Mouse (Mus musculus): ENCODE results near the gene Tent5a.

DNA sequence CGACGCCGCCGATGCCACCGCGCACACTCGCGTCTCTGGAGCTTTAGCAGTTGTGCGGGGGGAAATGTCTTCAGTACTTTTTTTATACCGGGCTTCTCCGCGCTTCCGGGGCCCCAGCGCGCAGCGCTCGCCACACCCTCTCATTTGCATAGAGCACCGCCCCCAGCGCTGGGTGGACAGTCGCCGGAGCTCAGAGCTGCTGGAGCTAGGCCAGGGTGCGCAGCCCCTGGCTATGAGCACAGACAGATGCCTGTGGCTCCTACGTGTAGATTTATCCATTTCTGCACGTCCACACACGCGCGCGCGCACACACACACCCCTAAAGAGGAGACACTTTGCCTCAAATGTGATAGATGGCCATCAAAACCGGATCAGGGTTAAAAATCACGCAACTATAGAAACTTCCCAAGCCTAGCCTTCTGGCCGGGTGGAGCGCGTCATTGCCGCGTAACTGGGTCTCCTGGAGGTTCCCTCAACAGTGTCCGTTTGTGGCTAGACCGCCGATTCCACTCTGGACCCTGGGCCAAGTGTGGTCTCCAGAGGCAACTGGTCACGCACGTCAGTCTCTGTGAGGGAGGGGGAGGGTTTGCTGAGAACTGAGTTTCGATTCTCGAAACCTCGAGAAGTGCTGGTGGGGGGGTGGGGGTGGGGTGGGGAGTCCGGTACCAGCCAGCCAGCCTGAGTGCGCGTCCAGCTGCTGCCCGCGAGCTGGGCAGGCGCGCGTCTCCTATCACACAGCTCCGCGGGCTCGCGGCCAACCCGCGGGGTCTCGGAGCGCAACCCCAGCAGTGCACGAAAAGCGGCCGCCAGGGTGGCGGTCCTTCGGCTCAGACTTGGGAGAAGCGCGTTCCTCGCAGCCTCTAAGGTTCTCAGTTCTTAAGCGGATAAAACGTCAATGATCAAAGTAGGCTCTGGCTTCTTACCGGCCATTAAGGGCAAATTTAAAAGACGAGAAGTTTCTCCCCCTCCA lies at the start of gene Tent5a:
- peak; percentile 67 for TF ChIP-seq POLR2A (IDR thresholded peaks at IDR 0.05; ENCODE audit: insufficient read length, low read depth)
- TF ChIP-seq MAX (IDR thresholded peaks at IDR 0.05; ENCODE audit: low read depth), result no peak
- no peak for TF ChIP-seq USF1 (IDR thresholded peaks at IDR 0.05; ENCODE audit: low read depth)
- peak in 1 of 3 experiments; percentile 76 for TF ChIP-seq MYOD1 (IDR thresholded peaks at IDR 0.05; ENCODE audit: control insufficient read depth in 1 of 3, insufficient read length in 2 of 3, low read depth in 2 of 3)
- TF ChIP-seq SRF (IDR thresholded peaks at IDR 0.05; ENCODE audit: control insufficient read depth, insufficient read length, low read depth), result no peak
- TF ChIP-seq E2F4 (IDR thresholded peaks at IDR 0.05; ENCODE audit: insufficient read depth), result no peak
- no peak for TF ChIP-seq CEBPB (IDR thresholded peaks at IDR 0.05; ENCODE audit: insufficient read depth, poor library complexity, severe bottlenecking)
- no peak for TF ChIP-seq TCF12 (IDR thresholded peaks at IDR 0.05; ENCODE audit: insufficient read depth, poor library complexity, severe bottlenecking)
- TF ChIP-seq REST (IDR thresholded peaks at IDR 0.05; ENCODE audit: insufficient read depth, insufficient read length), result no peak

Data from myocyte (in vitro differentiated cells).